Mouse (Mus musculus) erythroblast, embryonic 14.5 days (primary cell): ENCODE data around the gene Irf5.

ENCODE experiments used
- GATA1 ChIP-seq: IDR thresholded peaks from 2 replicates; pipeline ENCODE4 v1.6.1; 2012; ENCODE audit warnings: low read length, inconsistent platforms, mixed read lengths
- TAL1 ChIP-seq: IDR thresholded peaks from 3 replicates; pipeline ENCODE4 v1.6.1; 2012; ENCODE audit warnings: low read length, inconsistent platforms, mixed read lengths

GRCm38 (mm10) chr6:29547582-29547981 is 21.2 kb downstream of the Irf5 start:
- no peak for TF ChIP-seq GATA1
- TF ChIP-seq TAL1 = no peak
